Mouse (Mus musculus) midbrain, embryonic 11.5 days (tissue): ENCODE results near the gene Rbms3. TPM values are rescaled to one million over a fixed set of nuclear protein-coding genes. Genes with fewer than 3 reads are reported as not detected.

Source experiments
- ATAC-seq: fragments of 200-750 bp; cut with Nextera tagmentation; 2 replicates; pipeline ENCODE4 v1.8.0; 2017; ENCODE audit warnings: moderate TSS enrichment, moderate library complexity; ENCODE audit not compliant: low FRiP score
- DNase-seq: peaks from one replicate; pipeline ENCODE4 v3.0.0; 2015; ENCODE audit warnings: low spot score; ENCODE audit errors: missing footprints
- H3K27ac ChIP-seq: fragments of 300-500 bp; sonication (generic); 2 replicates; pipeline ENCODE4 v1.5.1; 2014; ENCODE audit warnings: low read depth, low read length
- H3K27me3 ChIP-seq: fragments of 300-500 bp; sonication (generic); 2 replicates; pipeline ENCODE4 v1.6.1; 2014; ENCODE audit warnings: mild to moderate bottlenecking, low read length, moderate library complexity, mixed read lengths; ENCODE audit not compliant: control insufficient read depth, insufficient read depth
- H3K36me3 ChIP-seq: fragments of 300-500 bp; sonication (generic); 2 replicates; pipeline ENCODE4 v1.6.1; 2014; ENCODE audit warnings: mild to moderate bottlenecking, low read length, moderate library complexity, mixed read lengths; ENCODE audit not compliant: control insufficient read depth, insufficient read depth
- H3K4me1 ChIP-seq: fragments of 300-500 bp; sonication (generic); 2 replicates; pipeline ENCODE4 v1.6.1; 2014; ENCODE audit warnings: low read length; ENCODE audit not compliant: control insufficient read depth, insufficient read depth
- H3K4me2 ChIP-seq: fragments of 300-500 bp; sonication (generic); 2 replicates; pipeline ENCODE4 v1.6.1; 2014; ENCODE audit warnings: mild to moderate bottlenecking, moderate library complexity
- H3K4me3 ChIP-seq: fragments of 300-500 bp; sonication (generic); 2 replicates; pipeline ENCODE4 v1.5.1; 2014; ENCODE audit warnings: low read depth, low read length
- H3K9ac ChIP-seq: fragments of 300-500 bp; sonication (generic); 2 replicates; pipeline ENCODE4 v1.6.1; 2014; ENCODE audit warnings: low read length
- H3K9me3 ChIP-seq: fragments of 300-500 bp; sonication (generic); 2 replicates; pipeline ENCODE4 v1.6.1; 2016; ENCODE audit warnings: low read length; ENCODE audit not compliant: control insufficient read depth
- WGBS: fragments of 180-500 bp; shearing (Covaris S2); extraction: QIAGEN DNeasy Blood & Tissue Kit; methylation state at CpG from one replicate; pipeline ENCODE4 v1.1.7; 2014; 5-methylcytosine and 5-hydroxymethylcytosine counted together
- polyA plus RNA-seq: library from polyadenylated mRNA; unstranded; fragments of >200 nt; fragmentation: Nextera tagmentation; extraction: Ambion mirVana; gene quantifications from 2 replicates; pipeline ENCODE4 v1.2.1, GENCODE M21; 2014

Gene Rbms3
- polyA plus RNA-seq, 1 experiment from 2014 or later, result 13.6 TPM

DNA sequence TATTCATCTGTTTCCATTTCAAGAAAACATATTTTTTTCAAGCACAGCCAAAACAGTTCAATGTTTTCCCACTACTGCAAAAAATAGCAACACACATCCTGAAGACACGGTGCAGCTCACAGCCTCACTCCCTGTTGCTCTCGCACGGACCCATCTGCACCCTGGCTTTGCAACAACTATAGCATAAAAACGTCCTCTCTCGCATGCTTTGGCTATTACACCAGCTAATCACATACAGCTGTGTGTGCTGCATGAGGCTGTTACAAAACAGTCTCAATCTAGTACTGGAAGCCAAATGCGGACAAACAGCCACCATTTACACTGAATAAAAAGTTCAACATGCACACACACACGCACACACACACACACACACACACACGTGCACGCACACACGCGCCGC lies 383.5 kb downstream of the Rbms3 start:
- Histone ChIP-seq H3K9me3 (no peaks in the 10 kb centered on the region), H3K27ac (no peak overlapping the region), H3K4me1 (no peaks in the 10 kb centered on the region), H3K27me3 (no peaks in the 10 kb centered on the region), H3K4me3 (no peak overlapping the region), H3K9ac (no peak overlapping the region), H3K4me2 (no peak overlapping the region), H3K36me3 (no peaks in the 10 kb centered on the region)
- ATAC-seq, result no peak
- DNase-seq, result no peak
- 85% methylated on average over 12 of the region's 12 CpGs for WGBS

GRCm38 (mm10) chr9:117243365-117243764 lies 386.3 kb downstream of the Rbms3 start:
- WGBS, result 91% methylated on average over 7 of the region's 7 CpGs
- Histone ChIP-seq H3K9me3 (no peaks in the 10 kb centered on the region), H3K4me1 (no peaks in the 10 kb centered on the region), H3K4me2 (no peak overlapping the region), H3K36me3 (no peaks in the 10 kb centered on the region), H3K27me3 (no peaks in the 10 kb centered on the region), H3K9ac (no peak overlapping the region), H3K4me3 (no peak overlapping the region), H3K27ac (no peak overlapping the region)
- DNase-seq, result no peak
- no peak for ATAC-seq

DNA sequence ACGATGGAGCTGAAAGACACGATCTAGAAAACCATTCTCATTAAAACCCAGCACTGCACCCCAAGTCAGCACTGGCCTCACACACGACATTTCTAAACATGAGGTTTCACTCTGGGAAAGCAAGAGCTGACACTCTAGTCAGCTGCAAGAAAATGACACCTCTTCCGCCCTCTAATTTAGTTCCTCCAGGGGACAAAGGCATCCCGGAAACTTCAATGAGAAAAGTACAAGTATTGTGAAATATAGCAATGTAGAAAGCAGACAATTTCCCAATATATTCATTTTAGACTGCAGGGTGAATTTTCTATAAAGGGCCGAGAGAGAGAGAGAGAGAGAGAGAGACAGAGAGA lies 395.0 kb downstream of the Rbms3 start:
- no peaks in the 10 kb centered on the region for H3K27me3 ChIP-seq
- 88% methylated on average over 6 of the region's 6 CpGs for WGBS
- no peaks in the 10 kb centered on the region for H3K9me3 ChIP-seq
- no peaks in the 10 kb centered on the region for H3K4me1 ChIP-seq
- H3K4me3 ChIP-seq, result no peak overlapping the region
- no peak overlapping the region for H3K27ac ChIP-seq
- no peaks in the 10 kb centered on the region for H3K36me3 ChIP-seq
- H3K4me2 ChIP-seq, result no peak overlapping the region
- DNase-seq (no peak), ATAC-seq (no peak)
- no peak overlapping the region for H3K9ac ChIP-seq

DNA sequence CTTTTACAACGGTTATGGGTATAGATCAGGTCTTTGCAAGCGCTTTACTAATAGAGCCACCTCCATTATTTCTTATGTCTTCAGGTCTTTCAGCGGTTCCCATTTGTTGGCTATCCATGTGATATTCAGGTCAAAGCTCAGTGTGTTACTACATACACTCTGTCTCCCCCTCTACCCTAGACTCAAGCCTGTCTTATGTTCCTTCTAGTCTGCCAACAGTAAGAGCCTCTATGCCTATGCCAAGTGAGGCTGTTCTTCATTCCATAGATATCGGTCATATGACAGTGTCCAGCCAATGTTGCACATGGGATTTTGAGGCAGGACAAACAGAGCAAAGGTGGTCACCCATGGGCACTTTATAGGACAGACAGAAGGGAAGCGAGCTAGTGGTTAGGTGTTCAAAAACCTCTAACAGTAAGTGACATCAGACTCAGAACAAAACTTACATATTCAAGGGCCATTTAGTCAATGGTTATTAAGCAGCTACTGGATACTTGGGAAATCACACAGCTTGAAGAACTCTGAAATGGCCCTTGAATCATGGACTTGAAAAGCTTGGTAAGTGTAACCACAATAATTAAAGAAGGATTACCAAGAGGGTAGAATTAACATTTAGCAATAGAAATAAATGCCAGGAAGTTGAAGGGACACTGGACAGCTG lies 395.5 kb downstream of the Rbms3 start:
- H3K4me3 ChIP-seq, result no peak overlapping the region
- H3K4me1 ChIP-seq, result no peaks in the 10 kb centered on the region
- H3K9me3 ChIP-seq, result no peaks in the 10 kb centered on the region
- H3K9ac ChIP-seq, result no peak overlapping the region
- no peak for DNase-seq
- H3K4me2 ChIP-seq, result no peak overlapping the region
- 94% methylated on average over 5 of the region's 5 CpGs for WGBS
- H3K27me3 ChIP-seq, result no peaks in the 10 kb centered on the region
- no peaks in the 10 kb centered on the region for H3K36me3 ChIP-seq
- H3K27ac ChIP-seq, result no peak overlapping the region
- no peak for ATAC-seq

DNA sequence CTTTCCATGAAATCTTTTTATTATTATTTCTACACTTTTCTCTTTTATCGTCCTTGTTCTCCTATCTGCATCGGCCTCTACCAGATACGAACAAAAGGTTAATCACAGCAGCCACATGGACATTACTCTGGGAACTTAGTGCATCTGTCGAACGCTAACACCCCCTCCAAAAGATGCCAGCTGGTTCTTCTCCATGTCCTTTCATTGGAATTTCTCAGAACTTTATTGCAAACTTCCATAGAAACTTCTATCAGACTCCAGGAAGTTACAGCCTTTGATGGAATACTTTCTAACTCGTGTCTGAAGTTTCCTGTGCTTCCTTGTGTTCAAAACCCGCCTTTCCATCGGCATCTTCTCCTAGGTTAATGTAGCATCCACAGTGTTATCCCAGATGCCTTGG lies 407.0 kb downstream of the Rbms3 start:
- whole genome bisulfite sequencing, result 87% methylated on average over 8 of the region's 8 CpGs
- Histone ChIP-seq H3K9me3 (no peaks in the 10 kb centered on the region), H3K27ac (no peak overlapping the region), H3K4me2 (no peak overlapping the region), H3K36me3 (no peaks in the 10 kb centered on the region), H3K4me3 (no peak overlapping the region), H3K9ac (no peak overlapping the region), H3K27me3 (no peaks in the 10 kb centered on the region), H3K4me1 (no peaks in the 10 kb centered on the region)
- DNase-seq (no peak), ATAC-seq (no peak)

GRCm38 (mm10) chr9:117221481-117221880 lies 408.2 kb downstream of the Rbms3 start:
- no peaks in the 10 kb centered on the region for H3K4me1 ChIP-seq
- no peaks in the 10 kb centered on the region for H3K36me3 ChIP-seq
- WGBS, result 79% methylated on average over 4 of the region's 4 CpGs
- no peak overlapping the region for H3K27ac ChIP-seq
- ATAC-seq (no peak), DNase-seq (no peak)
- no peak overlapping the region for H3K4me2 ChIP-seq
- no peak overlapping the region for H3K9ac ChIP-seq
- no peaks in the 10 kb centered on the region for H3K9me3 ChIP-seq
- no peaks in the 10 kb centered on the region for H3K27me3 ChIP-seq
- no peak overlapping the region for H3K4me3 ChIP-seq

DNA sequence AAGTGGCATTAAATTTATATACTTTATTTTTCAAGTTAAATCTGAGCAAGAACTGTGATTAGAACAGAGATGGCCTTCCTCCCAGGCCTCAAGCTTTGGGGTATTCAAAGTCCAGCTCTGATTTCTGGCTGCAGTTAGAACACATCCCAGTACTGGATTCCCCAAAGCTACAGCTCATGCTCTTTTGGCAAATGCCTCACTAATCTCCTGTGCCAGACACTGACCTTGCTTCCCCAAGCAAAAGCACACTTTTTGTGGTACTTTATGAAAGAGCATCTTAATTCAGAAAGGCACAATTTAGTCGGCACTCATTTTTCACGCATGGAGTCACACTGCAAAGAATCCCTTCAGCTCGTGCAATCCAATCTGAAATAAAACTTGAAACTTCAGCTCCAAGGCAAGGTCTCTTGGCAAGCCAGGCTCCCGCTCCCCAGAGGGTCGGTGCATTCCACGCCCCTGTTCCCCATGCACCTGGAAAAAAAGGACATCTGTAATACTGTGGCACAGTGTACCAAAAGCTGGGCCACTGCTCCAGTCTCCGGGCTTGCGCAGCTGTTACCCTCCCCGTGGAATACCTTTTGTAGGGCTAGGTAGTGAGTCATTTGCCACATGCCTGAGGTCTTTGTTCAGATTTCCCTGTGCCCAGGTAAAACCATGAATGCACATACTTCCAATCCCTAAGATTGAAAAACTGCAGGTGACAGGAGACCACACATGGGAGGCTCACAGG lies 413.5 kb downstream of the Rbms3 start:
- H3K4me2 ChIP-seq, result no peak overlapping the region
- no peak overlapping the region for H3K27ac ChIP-seq
- no peaks in the 10 kb centered on the region for H3K4me1 ChIP-seq
- DNase-seq (no peak), ATAC-seq (no peak)
- no peaks in the 10 kb centered on the region for H3K36me3 ChIP-seq
- no peak overlapping the region for H3K9ac ChIP-seq
- no peaks in the 10 kb centered on the region for H3K27me3 ChIP-seq
- 77% methylated on average over 9 of the region's 9 CpGs for WGBS
- H3K9me3 ChIP-seq, result no peaks in the 10 kb centered on the region
- no peak overlapping the region for H3K4me3 ChIP-seq

GRCm38 (mm10) chr9:117212023-117212422 lies 417.7 kb downstream of the Rbms3 start:
- no peak for ATAC-seq
- no peaks in the 10 kb centered on the region for H3K4me1 ChIP-seq
- H3K27me3 ChIP-seq, result no peaks in the 10 kb centered on the region
- no peak overlapping the region for H3K9ac ChIP-seq
- 76% methylated on average over 4 of the region's 4 CpGs for WGBS
- H3K36me3 ChIP-seq, result no peaks in the 10 kb centered on the region
- no peaks in the 10 kb centered on the region for H3K9me3 ChIP-seq
- no peak overlapping the region for H3K4me3 ChIP-seq
- H3K27ac ChIP-seq, result no peak overlapping the region
- DNase-seq, result no peak
- no peak overlapping the region for H3K4me2 ChIP-seq

GRCm38 (mm10) chr9:117210344-117210743 lies 419.4 kb downstream of the Rbms3 start:
- H3K4me3 ChIP-seq, result no peak overlapping the region
- no peak for DNase-seq
- 77% methylated on average over 2 of the region's 2 CpGs for WGBS
- no peaks in the 10 kb centered on the region for H3K27me3 ChIP-seq
- no peak overlapping the region for H3K4me2 ChIP-seq
- H3K9me3 ChIP-seq, result no peaks in the 10 kb centered on the region
- H3K4me1 ChIP-seq, result no peaks in the 10 kb centered on the region
- no peak for ATAC-seq
- no peaks in the 10 kb centered on the region for H3K36me3 ChIP-seq
- no peak overlapping the region for H3K9ac ChIP-seq
- H3K27ac ChIP-seq, result no peak overlapping the region
